Mouse (Mus musculus) hindbrain, embryonic 15.5 days (tissue): Measurements from ENCODE around the gene Mlx. TPM values are rescaled to one million over a fixed set of nuclear protein-coding genes. Genes with fewer than 3 reads are reported as not detected.

Source experiments
- ATAC-seq: fragments of 200-750 bp; cut with Nextera tagmentation; 2 replicates; pipeline ENCODE4 v1.8.0; 2017; ENCODE audit warnings: low read depth, moderate number of reproducible peaks, moderate TSS enrichment; ENCODE audit not compliant: low FRiP score
- H3K27ac ChIP-seq: fragments of 300-500 bp; sonication (generic); replicated peaks from 2 replicates; pipeline ENCODE4 v1.5.1; 2015; ENCODE audit warnings: mild to moderate bottlenecking, inconsistent platforms
- H3K27me3 ChIP-seq: fragments of 300-500 bp; sonication (generic); 2 replicates; pipeline ENCODE4 v1.6.1; 2015; ENCODE audit warnings: control low read depth, inconsistent platforms
- H3K36me3 ChIP-seq: fragments of 300-500 bp; sonication (generic); 2 replicates; pipeline ENCODE4 v1.6.1; 2015; ENCODE audit warnings: control low read depth, inconsistent platforms
- H3K4me1 ChIP-seq: fragments of 300-500 bp; sonication (generic); replicated peaks from 2 replicates; pipeline ENCODE4 v1.6.1; 2015; ENCODE audit warnings: control low read depth, inconsistent platforms
- H3K4me2 ChIP-seq: fragments of 300-500 bp; sonication (generic); 2 replicates; pipeline ENCODE4 v1.6.1; 2015; ENCODE audit warnings: moderate library complexity, mild to moderate bottlenecking, inconsistent platforms
- H3K4me3 ChIP-seq: fragments of 300-500 bp; sonication (generic); 2 replicates; pipeline ENCODE4 v1.5.1; 2015; ENCODE audit warnings: mild to moderate bottlenecking, inconsistent platforms
- H3K9ac ChIP-seq: fragments of 300-500 bp; sonication (generic); 2 replicates; pipeline ENCODE4 v1.6.1; 2015; ENCODE audit warnings: inconsistent platforms
- H3K9me3 ChIP-seq: fragments of 300-500 bp; sonication (generic); 2 replicates; pipeline ENCODE4 v1.6.1; 2016; ENCODE audit warnings: control low read depth, inconsistent platforms
- WGBS: fragments of 180-500 bp; shearing (Covaris S2); methylation state at CpG from one replicate; pipeline ENCODE4 v1.1.7; 2015; 5-methylcytosine and 5-hydroxymethylcytosine counted together
- polyA plus RNA-seq: library from polyadenylated mRNA; unstranded; fragments of >200 nt; fragmentation: Nextera tagmentation; extraction: Ambion mirVana; gene quantifications from 2 replicates; pipeline ENCODE4 v1.2.1, GENCODE M21; 2015

The Mlx gene
- polyA plus RNA-seq, 1 experiment from 2014 or later = 85.1 TPM

DNA sequence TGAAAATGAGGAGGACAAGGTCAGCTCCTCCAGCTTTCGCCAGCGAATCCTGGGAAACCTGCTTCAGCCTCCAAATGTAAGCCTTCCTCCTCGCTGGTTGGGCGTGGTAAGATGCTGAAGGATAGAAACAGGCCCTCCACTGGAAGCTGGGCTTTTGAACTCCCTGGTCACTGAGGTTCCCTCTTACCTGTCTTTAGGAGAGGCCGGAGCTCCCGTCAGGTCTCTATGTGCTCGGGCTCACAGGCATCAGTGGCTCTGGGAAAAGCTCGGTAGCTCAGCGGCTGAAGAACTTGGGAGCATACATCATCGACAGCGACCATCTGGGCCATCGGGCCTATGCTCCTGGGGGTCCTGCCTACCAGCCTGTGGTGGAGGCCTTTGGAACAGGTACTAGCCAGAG, 2.3 kb upstream of the Mlx start:
- Histone ChIP-seq H3K4me3 (no peak overlapping the region), H3K9ac (no peak overlapping the region), H3K4me2 (no peak overlapping the region), H3K36me3 (peaks cover 14% of the 10 kb centered on the region), H3K4me1 (peaks cover 55% of the 10 kb centered on the region), H3K27me3 (peaks cover 11% of the 10 kb centered on the region), H3K27ac (no peak overlapping the region), H3K9me3 (no peaks in the 10 kb centered on the region)
- no peak for ATAC-seq
- 94% methylated on average over 12 of the region's 12 CpGs for WGBS

GRCm38 (mm10) chr11:101085617-101086322, 1.3 kb upstream of the Mlx start:
- H3K4me1 ChIP-seq = peaks cover 54% of the 10 kb centered on the region
- no peak for ATAC-seq
- peak overlapping the region; percentile 78; the same call in 1 of the 2 replicates for H3K9ac ChIP-seq
- H3K36me3 ChIP-seq = peaks cover 24% of the 10 kb centered on the region
- H3K4me2 ChIP-seq = peak overlapping the region; percentile 81
- H3K4me3 ChIP-seq = no peak overlapping the region
- H3K27ac ChIP-seq = peak overlapping the region; percentile 91
- WGBS = 92% methylated on average over 18 of the region's 18 CpGs
- H3K9me3 ChIP-seq = no peaks in the 10 kb centered on the region
- peaks cover 2% of the 10 kb centered on the region for H3K27me3 ChIP-seq

DNA sequence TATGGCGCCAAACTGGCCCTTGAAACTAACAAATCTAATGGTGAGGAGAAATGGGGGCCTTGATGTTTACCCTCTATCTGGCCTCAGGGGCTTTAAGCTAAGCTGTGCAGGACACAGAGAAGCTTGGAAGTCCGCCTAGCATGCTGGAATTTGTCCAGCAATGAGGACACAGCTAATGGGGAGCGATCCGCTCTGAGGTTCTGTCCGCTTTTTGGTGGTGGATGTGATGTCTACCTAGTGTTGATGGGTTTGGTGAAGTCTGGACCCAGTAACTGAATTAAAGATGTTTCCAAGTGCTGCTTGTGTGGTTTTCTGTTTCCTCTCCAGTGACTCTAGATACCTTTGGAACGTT, 778 bp upstream of the Mlx start:
- H3K27ac ChIP-seq = peak overlapping the region; percentile 91
- peak overlapping the region; percentile 81 for H3K4me2 ChIP-seq
- H3K4me3 ChIP-seq = peak overlapping the region; percentile 56
- H3K36me3 ChIP-seq = peaks cover 29% of the 10 kb centered on the region
- H3K9ac ChIP-seq = peak overlapping the region; percentile 78; the same call in 1 of the 2 replicates
- peaks cover 51% of the 10 kb centered on the region for H3K4me1 ChIP-seq
- 79% methylated on average over 6 of the region's 6 CpGs for WGBS
- ATAC-seq = no peak
- no peaks in the 10 kb centered on the region for H3K9me3 ChIP-seq
- no peaks in the 10 kb centered on the region for H3K27me3 ChIP-seq

- H3K9me3 ChIP-seq = no peaks in the 10 kb centered on the region
- H3K4me3 ChIP-seq = peak overlapping the region; percentile 56
- H3K4me2 ChIP-seq = peak overlapping the region; percentile 81
- peaks cover 43% of the 10 kb centered on the region for H3K4me1 ChIP-seq
- no peaks in the 10 kb centered on the region for H3K27me3 ChIP-seq
- peak overlapping the region; percentile 91 for H3K27ac ChIP-seq
- peak overlapping the region; percentile 78 for H3K9ac ChIP-seq
- no peak for ATAC-seq
- H3K36me3 ChIP-seq = peaks cover 43% of the 10 kb centered on the region
- WGBS = 11% methylated on average over 8 of the region's 8 CpGs
Observed at GRCm38 (mm10) chr11:101087682-101088055, 592 bp downstream of the Mlx start.

GRCm38 (mm10) chr11:101089931-101090330, 2.9 kb downstream of the Mlx start:
- Histone ChIP-seq H3K4me2 (no peak overlapping the region), H3K9ac (no peak overlapping the region), H3K27me3 (no peaks in the 10 kb centered on the region), H3K27ac (no peak overlapping the region), H3K9me3 (no peaks in the 10 kb centered on the region), H3K36me3 (peaks cover 52% of the 10 kb centered on the region), H3K4me1 (peaks cover 42% of the 10 kb centered on the region), H3K4me3 (no peak overlapping the region)
- 90% methylated on average over 1 of the region's 1 CpGs for WGBS
- no peak for ATAC-seq

DNA sequence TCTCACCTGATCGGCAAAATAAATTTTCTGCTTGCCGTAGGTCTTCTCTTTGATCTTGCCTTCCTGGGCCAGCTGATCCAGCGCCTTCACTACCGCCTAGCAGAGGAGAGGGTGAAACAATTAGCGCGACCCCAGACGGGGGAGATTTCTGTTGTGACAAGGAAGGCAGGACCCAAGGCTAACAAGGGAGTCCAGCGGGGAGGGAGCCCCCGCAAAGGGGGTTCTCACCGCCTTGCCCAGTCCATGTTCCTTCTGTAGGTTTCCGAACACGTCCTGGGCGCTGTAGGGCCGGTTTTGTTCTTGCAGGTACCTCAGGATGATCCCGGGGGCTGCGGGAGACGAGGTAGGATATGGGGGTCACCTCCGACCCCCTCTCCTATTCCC, 7.8 kb downstream of the Mlx start:
- 1% methylated on average over 18 of the region's 18 CpGs for WGBS
- H3K4me1 ChIP-seq = peaks cover 21% of the 10 kb centered on the region
- no peaks in the 10 kb centered on the region for H3K9me3 ChIP-seq
- no peak for ATAC-seq
- H3K9ac ChIP-seq = peak overlapping the region; percentile 69
- H3K36me3 ChIP-seq = peaks cover 70% of the 10 kb centered on the region
- H3K27ac ChIP-seq = peak overlapping the region; percentile 91; the same call in 1 of the 2 replicates
- H3K4me2 ChIP-seq = peak overlapping the region; percentile 85
- H3K27me3 ChIP-seq = no peaks in the 10 kb centered on the region
- H3K4me3 ChIP-seq = peak overlapping the region; percentile 70

GRCm38 (mm10) chr11:101095314-101096024, 8.4 kb downstream of the Mlx start, which contains the start of gene Psmc3ip:
Psmc3ip (minus strand) TSS chr11:101095436.
- peak within 1 kb of the TSS; percentile 70 for H3K4me3 ChIP-seq
- no peaks in the 10 kb centered on the region for H3K9me3 ChIP-seq
- no peaks in the 10 kb centered on the region for H3K27me3 ChIP-seq
- peaks cover 70% of the 10 kb centered on the region for H3K36me3 ChIP-seq
- ATAC-seq = peak; percentile 96
- H3K4me2 ChIP-seq = peak within 1 kb of the TSS; percentile 85
- under 1% methylated on average over 43 of the region's 43 CpGs for WGBS
- H3K4me1 ChIP-seq = peaks cover 21% of the 10 kb centered on the region
- H3K27ac ChIP-seq = peak within 1 kb of the TSS; percentile 91
- H3K9ac ChIP-seq = peak within 1 kb of the TSS; percentile 69

DNA sequence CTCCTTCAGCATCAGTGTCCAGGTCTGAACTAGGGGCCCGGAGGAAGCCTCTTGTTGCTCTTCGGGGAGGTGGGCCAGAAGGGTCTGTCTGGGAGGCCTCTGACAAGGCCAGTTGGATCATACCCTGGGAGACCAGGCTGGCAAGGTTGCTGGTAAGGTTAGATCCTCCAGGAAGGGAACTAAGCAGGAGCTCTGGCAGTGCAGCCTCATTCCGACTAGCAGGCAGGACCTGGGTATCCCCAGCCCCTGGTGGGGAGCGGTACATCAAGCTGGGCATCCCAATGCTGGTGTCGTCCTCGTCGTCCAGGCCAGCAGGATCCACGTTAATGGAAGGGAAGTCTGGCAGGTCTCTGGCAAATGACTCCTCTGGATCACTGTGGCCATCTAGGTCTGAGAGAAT, 11.2 kb downstream of the Mlx start:
- Histone ChIP-seq H3K4me2 (no peak overlapping the region), H3K4me1 (peaks cover 21% of the 10 kb centered on the region), H3K36me3 (peaks cover 61% of the 10 kb centered on the region), H3K9me3 (no peaks in the 10 kb centered on the region), H3K9ac (no peak overlapping the region), H3K27ac (no peak overlapping the region), H3K27me3 (no peaks in the 10 kb centered on the region), H3K4me3 (no peak overlapping the region)
- WGBS = 90% methylated on average over 8 of the region's 8 CpGs
- no peak for ATAC-seq

- peaks cover 58% of the 10 kb centered on the region for H3K36me3 ChIP-seq
- H3K27ac ChIP-seq = no peak overlapping the region
- H3K4me1 ChIP-seq = no peaks in the 10 kb centered on the region
- no peak overlapping the region for H3K4me3 ChIP-seq
- no peaks in the 10 kb centered on the region for H3K9me3 ChIP-seq
- no peak overlapping the region for H3K4me2 ChIP-seq
- 94% methylated on average over 5 of the region's 5 CpGs for WGBS
- no peak for ATAC-seq
- no peaks in the 10 kb centered on the region for H3K27me3 ChIP-seq
- no peak overlapping the region for H3K9ac ChIP-seq
Observed at GRCm38 (mm10) chr11:101103011-101103410, 15.9 kb downstream of the Mlx start.

- no peak overlapping the region for H3K9ac ChIP-seq
- no peak overlapping the region for H3K27ac ChIP-seq
- H3K4me3 ChIP-seq = no peak overlapping the region
- 0 out of 2 replicates have a peak, but pooled peaks cover 9% of the 10 kb centered on the region for H3K36me3 ChIP-seq
- H3K27me3 ChIP-seq = no peaks in the 10 kb centered on the region
- no peak for ATAC-seq
- WGBS = 64% methylated on average over 4 of the region's 4 CpGs
- no peaks in the 10 kb centered on the region for H3K9me3 ChIP-seq
- no peak overlapping the region for H3K4me2 ChIP-seq
- peaks cover under 1% of the 10 kb centered on the region; the same call in 1 of the 2 replicates for H3K4me1 ChIP-seq
Observed at GRCm38 (mm10) chr11:101109351-101109750, 22.3 kb downstream of the Mlx start.

GRCm38 (mm10) chr11:101110708-101111107, 23.6 kb downstream of the Mlx start:
- Histone ChIP-seq H3K9ac (no peak overlapping the region), H3K4me2 (no peak overlapping the region), H3K4me3 (no peak overlapping the region), H3K36me3 (no peaks in the 10 kb centered on the region), H3K9me3 (no peaks in the 10 kb centered on the region), H3K4me1 (peaks cover 12% of the 10 kb centered on the region), H3K27ac (no peak overlapping the region), H3K27me3 (no peaks in the 10 kb centered on the region)
- no peak for ATAC-seq
- WGBS = 73% methylated on average over 5 of the region's 5 CpGs

GRCm38 (mm10) chr11:101111178-101111577, 24.1 kb downstream of the Mlx start:
- peaks cover 17% of the 10 kb centered on the region for H3K4me1 ChIP-seq
- H3K27ac ChIP-seq = no peak overlapping the region
- H3K4me3 ChIP-seq = no peak overlapping the region
- H3K9ac ChIP-seq = no peak overlapping the region
- ATAC-seq = no peak
- H3K4me2 ChIP-seq = no peak overlapping the region
- 92% methylated on average over 4 of the region's 4 CpGs for WGBS
- H3K36me3 ChIP-seq = no peaks in the 10 kb centered on the region
- no peaks in the 10 kb centered on the region for H3K9me3 ChIP-seq
- H3K27me3 ChIP-seq = no peaks in the 10 kb centered on the region
